Mouse (Mus musculus): ENCODE measurements around the gene Dnajb2.
"Not testable (repeated sequence)": the region's sequence is repeated elsewhere in the genome, so short reads cannot be mapped to it uniquely, and the experiment has no call there.

Gene Dnajb2

DNA sequence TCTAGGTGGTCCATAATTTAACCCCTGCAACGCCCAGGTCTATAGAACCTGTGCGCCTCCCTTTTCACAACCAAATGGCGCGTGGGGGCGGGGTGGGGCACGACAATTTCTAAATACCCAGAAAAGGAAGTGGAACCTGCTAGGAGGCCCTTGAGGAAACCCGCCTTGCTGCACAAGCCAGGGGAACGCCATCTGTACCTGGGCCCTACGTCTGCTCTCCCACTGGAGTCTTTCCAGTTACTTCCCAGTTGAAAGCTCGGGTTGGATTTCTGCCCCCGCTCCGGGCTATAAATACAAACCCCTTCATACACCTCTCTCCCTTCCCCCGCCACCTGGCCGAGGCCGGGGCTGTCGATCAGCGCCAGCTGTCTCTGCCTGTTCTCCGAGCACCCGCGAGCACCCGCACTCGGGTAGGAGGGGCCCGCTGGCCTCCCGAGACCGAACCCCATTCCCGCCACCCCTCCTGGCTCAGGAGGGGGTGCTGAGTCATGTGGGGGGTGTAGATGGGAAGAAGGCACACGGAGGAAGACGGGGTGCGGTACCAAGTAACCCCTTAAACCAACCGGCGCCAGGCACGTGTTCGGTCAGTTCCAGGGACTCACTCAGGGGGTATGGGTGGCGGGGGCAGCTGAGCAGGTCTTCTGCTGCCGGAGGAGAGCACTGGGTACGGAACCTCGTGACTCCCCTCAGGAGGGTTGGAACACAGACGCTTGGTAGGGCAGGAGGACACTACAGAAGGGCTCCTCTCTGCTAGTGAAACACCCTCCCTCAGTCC lies 17.8 kb upstream of the Dnajb2 start:
- in situ Hi-C loops (cut with MseI, MboI) = no loop called here

DNA sequence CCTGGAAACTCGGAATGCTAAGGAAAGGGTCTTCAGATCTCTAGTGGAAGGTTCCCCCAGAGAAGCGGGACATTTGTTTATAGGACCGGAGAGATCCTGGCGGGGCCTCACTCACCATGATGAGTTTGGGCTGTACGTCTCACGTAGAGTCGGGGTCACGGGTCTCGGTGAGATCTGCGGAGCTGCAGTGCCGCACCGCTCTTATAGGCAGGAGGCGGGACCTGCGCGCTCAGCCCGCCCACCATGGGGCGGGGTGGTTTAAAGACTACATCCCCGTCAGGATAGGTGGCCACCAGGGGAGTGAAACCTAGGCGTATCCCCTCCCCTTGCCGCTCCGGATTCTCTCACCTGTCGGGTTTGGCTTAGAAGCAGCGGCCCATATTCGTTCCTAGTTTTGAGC lies 17.1 kb upstream of the Dnajb2 start:
- in situ Hi-C loops (cut with MseI, MboI) = no loop called here

DNA sequence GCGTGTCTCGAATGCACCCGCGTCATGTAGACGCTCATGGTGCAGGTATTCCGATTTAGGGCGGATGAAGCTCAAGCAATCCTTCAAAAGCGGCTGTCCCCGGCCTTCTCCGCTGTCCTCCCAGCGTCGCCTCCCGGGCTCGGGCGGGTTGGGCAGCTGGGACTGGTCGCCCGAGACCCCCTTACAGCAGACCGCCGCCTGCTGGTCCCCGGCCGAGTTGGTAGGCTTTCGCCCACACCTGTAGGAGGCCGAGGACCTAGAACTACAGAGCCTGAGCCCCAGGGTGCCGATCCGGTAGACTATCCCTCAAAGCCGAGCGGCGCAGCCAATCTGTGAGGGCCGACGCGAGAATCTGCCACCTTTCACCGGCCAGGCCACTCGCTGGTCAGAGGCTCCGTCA lies 16.7 kb upstream of the Dnajb2 start, which contains the start of gene Tuba4a:
Tuba4a (minus strand) TSS at position 335 of the 400 bp plus-strand sequence.
- in situ Hi-C loops (cut with MseI, MboI) = no loop called here

DNA sequence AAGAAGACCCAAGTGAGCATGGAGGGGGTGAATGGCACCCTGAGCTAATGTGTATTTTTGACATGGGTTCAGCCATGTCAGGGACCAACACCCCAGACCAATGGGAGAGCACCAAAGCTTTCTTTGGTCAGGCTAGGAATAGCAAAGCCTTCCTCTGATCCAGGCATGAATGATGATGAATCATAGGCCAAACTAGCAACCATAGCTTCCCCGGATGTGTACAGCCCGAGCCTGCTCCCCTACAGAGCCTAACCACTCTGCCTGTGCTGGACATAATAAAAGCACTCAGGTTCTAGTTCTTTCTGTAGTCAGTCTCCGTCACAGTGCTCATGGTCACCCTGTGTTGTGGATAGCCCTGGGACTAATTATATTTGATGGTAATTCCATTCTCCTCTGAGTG lies 14.7 kb upstream of the Dnajb2 start:
- in situ Hi-C loops (cut with MseI, MboI) = no loop called here

DNA sequence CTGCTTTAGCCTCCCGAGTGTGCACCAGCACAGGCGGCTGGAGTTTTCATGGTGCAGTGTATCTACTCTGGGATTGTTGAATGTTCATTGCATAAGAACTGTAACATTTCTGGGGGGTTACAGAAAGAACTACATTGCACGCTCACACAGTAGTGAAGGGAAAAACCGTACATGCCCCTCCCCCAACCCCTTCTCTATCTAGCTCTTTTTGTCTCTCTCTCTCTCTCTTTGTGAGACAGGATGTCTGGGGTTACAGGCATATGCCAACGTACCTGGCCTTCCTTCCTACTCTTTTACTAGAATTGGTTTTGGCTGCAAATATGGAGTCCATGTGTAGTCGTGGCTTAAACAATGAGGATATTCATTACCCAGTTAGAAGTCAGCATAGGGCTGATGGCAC lies 13.3 kb upstream of the Dnajb2 start:
- in situ Hi-C loops (cut with MseI, MboI) = no loop called here

DNA sequence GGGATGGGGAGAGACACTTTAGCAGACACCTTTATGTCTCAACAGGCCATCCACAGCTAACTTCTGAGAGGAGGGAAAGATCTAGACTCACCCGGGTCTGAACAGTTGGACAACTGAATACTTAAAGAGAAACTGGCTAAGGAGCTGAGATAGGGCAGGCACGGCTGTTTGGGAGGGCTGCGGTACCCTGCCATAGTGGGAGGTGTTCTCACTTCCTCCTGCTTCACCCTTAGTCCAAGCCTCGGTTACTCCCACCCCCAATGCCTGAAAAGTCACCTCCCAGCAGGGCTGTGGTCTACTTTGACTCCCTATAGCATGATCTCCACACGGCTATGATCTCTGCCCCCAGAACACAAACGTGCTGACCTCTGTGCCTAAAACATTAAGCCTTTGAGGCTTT lies 12.7 kb upstream of the Dnajb2 start:
- in situ Hi-C loops (cut with MseI, MboI) = no loop called here

DNA sequence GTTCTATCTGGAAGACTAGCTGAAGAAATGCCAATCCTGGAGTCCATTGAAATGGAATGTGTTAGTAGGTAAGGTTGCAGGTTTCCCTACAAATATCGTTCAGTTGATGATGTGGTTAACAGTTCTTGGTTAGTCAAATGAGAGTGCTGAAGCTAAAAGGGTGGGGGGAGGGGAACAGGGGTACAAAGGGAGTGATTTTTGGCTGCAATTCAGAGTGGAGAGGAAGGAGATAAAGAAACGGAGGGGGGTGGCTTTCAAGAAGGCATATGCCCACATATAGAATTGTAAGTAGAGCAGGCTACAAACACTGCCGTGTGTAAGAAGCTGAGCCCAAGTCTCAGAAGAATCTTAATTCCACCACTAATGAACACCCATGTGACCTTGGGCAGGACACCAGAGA lies 10.7 kb upstream of the Dnajb2 start:
- in situ Hi-C loops (cut with MseI, MboI) = no loop called here

DNA sequence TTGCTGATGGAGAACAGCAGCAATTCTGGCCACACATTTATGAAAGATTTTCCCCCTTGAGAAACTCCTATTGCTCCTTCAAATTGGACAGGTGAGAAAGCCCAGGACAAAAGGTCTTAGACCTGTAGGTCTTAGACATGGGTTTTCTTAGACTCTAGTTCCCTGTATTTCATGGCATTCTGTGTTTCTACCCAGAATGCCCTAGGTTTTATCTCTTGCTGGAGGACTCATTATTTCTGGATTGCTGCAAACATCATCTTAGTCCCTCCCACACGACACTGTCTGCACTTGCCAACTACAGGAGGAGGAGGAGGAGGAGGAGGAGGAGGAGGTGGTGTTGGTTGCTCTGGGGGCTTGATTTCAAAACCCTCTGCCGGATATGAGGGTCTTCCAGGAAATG lies 10.1 kb upstream of the Dnajb2 start:
- in situ Hi-C loops (cut with MseI, MboI) = no loop called here

DNA sequence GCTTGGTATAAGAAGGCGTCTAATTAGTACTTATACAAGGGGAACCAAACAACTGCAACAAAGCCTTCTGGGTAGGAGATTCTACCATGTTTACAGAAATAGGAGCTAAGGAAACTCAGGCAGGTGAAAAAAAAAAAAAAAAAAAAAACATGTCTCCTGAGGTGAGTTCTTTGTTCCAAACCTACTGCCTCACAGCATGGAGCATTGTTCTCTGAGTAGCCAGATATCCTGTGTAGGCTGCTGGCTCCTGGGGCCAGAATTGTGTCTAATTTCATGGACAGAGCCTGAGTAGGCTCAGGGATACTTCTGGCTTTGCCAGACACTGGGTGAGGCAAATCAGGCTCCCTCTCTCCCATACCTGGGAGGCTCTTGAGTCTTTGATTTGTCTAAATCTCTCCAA lies 8.6 kb upstream of the Dnajb2 start:
- in situ Hi-C loops (cut with MseI, MboI) = no loop called here

DNA sequence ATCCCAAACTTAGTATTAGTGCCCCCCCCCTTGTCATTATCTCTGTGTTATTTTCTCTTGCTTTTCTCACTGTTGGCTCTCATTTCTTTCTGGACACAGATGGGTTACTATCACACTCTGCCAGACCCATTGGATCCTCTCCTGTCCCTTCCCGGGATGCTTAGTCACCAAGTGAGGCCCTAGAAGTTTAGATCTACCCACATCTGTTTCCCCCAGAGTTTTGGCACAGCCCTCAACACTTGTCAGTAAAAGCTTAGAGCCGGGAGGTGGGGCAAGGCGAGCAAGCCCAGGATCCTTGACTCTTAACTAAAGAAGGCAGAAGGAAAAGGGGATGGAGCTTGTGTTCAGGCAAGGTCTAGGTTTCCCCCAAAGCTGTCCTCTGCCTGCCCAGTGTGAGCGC lies 7.0 kb upstream of the Dnajb2 start:
- in situ Hi-C loops (cut with MseI, MboI) = no loop called here

DNA sequence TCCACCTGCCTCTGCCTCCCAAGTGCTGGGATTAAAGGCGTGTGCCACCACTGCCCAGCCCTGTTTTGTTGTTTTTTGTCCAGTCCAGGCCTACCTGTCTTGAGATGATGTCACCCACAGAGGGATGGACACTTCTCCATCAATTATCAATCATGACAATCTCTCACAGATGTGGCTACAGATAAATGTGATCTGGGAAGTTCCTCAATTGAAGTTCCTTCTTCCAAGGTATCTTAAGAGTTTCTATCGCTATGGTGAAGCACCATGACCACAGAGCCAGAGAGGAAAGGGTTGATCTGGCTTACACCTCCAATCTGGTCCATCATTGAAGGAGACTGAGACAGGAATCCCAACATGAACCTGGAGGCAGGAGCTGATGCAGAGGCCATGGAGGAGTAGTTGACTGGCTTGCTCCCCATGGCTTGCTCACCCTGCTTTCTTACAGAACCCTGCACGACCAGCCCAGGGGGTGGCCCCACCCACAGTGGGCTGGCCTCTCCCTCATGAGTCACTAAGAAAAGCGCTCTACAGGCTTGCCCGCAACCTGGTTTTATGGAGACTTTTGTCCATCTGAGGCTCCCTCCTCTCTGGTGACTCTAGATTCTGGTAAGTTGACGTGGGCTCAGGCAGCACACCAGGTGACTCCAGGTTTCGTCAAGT lies 5.7 kb upstream of the Dnajb2 start:
- in situ Hi-C loops (cut with MseI, MboI) = no loop called here

DNA sequence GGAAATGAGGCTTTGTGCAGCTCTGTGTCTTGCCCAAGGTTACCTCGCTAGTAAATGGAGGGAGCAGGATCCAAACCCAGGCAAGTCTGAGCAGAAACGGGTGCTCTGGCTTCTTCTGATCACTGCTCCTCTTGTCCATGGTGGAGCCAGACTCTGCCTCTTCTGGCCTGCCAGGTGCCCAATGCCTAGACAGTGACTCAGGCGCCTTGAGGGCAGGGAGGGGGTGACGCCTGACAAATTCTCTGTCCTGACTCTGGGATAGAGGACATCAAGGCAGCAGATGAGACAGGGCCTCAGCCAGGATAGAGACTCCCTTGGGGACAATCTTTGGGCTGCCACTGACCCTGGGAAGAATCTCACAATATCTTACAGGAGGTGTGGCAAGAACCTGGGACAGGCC lies 5.0 kb upstream of the Dnajb2 start:
- in situ Hi-C loops (cut with MseI, MboI) = no loop called here

DNA sequence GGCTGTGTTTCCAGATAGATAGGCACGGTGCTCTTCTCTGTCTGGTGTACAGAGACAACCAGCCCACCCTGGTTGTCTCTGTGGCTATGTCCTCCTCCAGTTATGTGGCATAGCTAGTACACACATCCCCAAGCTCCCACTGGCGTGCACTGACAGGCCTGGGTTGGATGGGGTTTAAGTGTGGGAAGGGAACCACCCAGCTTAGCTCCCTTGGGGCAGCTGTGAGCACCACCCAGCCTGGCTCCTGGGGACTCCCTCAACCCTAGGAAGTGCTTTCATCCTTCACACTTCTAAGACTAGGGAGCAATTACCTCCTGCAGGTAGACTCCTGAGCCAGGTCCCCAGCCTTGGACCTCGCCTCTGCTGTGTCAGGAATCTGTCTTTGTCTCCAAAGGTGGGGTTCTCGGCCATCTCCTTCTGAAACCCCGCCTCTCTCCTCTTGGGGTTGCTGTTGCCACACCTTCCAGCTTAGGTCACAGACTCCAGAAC lies 4.5 kb upstream of the Dnajb2 start, which contains the start of gene A630095N17Rik:
A630095N17Rik (minus strand) TSS at position 439 of the 489 bp plus-strand sequence.
- in situ Hi-C loops (cut with MseI, MboI) = no loop called here

DNA sequence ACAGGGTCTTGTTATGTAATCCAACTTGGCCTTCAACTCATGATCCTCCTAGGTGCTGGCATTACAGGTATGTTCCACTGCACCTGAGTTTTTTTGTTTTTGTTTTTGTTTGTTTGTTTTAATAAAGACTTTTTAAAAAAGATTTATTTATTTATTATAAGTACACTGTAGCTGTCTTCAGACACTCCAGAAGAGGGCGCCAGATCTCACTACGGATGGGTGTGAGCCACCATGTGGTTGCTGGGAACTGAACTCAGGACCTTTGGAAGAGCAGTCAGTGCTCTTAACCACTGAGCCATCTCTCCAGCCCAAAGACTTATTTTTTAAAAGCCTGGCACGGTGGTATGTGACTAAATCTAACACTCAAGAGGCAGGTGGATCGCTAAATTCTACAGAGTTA lies 3.7 kb upstream of the Dnajb2 start:
- in situ Hi-C loops (cut with MseI, MboI) = not testable (repeated sequence)

DNA sequence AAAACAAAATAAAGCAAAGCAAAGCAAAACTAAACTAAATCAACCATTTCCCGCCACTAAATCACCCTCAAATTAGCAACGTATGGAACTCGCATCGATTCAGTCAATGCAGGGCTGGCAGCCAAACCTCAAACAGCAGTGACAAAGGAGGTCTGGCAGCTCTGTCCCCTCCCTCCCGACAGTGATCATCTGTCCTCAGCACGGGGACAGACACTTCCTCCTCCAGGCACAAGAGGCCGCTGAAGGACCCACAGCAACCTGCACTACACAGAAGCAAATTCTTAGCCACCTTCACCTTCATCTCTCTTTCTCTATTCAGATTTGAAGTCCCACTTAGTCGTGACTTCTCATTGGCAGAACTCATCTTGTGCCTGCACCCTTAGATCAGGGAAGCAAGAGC lies 1.6 kb upstream of the Dnajb2 start:
- in situ Hi-C loops (cut with MseI, MboI) = no loop called here

DNA sequence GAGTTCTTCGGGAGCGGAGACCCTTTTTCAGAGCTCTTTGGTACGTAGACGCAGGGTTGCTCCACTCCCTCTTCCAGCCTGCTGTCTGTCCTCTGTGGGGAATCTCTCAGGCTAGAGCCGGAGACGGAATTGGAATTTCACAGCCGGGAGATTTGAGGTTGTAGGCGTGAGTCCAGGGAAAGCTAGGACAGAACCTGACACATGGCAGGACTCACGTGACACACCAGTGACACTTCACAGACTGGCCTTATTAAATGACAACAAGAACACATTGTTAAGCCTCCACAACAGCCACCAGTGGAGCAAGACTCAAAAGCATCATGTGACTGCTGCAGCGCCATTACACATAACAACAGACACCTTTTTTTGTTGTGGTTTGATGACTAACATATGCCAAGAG lies 3.4 kb downstream of the Dnajb2 start:
- in situ Hi-C loops (cut with MseI, MboI) = no loop called here

DNA sequence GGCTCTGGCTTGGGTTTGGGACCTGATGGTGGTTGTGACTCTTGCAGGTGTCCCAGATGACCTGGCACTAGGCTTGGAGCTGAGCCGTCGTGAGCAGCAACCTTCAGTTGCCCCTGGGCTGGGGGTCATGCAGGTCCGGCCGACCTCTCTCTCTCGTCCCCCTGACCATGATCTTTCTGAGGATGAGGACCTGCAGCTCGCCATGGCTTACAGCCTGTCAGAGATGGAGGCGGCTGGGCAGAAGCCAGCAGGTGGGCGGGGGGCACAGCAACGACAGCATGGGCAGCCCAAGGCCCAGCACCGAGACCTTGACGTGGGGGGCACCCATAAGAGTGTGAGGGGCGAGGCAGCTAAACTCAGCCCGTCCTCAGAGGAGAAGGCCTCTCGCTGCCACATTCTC lies 7.2 kb downstream of the Dnajb2 start:
- in situ Hi-C loops (cut with MseI, MboI) = no loop called here

DNA sequence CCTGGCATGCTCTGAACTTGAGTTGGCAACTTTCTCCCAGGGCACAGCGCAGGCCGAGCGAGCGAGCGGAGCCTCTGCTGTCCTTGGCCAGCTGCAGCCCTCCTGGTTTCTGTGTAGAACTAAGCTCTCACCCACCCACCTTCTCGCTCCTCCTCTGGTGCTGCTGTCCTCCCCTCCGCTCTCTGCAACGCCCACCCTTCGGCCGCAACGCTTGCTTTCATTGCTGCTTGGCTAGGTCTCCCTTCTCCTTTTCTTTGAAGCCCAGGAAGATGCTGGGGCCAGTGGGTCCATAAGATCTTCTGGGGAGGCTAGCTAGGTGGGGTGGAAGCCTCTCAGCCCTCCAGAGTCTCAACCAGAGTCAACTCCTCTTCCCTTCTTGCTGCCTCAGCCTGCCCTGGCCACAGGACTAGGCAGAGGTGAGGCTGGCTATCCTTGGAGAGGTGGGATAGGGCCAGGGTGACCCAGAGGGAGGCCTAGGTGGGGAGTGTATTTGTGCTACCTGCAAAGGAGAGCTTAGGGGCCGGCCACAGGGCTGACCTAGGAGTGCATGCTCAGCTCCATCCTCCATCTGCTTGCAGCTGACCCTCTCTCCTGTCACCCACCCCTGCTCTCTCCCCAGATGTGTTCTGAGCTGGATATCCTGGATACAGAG lies 8.1 kb downstream of the Dnajb2 start:
- in situ Hi-C loops (cut with MseI, MboI) = no loop called here

DNA sequence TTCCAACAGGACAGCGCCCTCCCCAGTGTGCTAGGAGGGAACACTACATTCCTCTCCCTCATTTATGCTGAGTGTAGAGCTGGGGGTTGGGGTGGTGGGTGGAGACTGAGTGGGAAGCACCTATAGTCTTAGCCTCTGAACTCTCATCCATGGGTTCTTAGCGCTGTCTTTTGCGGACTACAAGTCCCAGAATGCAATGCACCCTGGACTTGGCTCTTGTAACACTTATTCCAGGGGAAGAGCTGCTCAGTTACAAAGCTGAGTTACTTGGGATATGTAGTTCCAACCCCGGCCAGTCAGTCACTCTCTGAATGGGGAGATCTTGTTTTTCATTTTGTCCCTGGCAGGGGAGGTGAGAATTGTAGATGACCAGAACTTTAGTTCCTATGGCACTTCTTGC lies 8.6 kb downstream of the Dnajb2 start:
- in situ Hi-C loops (cut with MseI, MboI) = no loop called here

DNA sequence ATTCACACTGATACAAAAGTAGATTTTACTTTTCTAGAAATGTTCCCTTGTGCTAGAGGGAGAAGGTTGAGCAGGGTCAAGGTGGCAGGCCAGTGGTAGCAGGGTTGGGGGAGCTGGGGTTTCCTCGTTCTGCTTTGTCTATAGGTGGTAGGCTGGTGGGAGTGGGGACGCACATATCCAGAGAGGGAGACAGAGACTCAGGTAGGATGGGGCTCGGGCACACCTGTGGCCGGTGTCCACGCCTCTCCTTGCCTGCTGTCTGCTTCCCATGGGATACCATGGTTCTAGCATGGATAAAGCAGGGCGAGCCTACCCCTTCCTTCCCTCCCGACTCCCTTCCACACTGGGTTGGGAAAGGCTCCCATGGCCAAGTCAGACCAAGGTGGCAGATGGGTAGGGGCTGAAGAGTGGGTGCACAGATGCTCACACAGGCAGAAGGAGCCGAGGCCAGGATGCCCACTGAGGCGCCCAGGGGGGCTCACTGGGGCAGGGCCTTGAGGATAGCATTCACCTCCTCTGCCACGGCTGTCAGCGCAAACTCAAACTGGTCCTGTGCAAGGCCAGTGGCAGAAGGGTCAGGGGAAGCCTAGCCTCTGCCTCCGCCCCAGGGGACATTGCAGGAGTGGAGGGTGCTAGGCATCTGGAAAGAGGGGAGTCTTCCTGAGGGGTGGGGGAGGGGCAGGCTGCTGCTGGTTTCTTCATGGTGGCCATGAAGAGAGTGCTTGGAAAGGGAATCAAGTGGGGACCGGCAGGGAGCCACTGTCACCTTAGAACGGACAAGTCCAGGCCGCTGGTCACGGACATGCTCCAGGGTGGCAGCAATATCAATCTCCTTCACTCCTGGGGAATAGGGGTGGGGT lies 11.1 kb downstream of the Dnajb2 start:
- in situ Hi-C loops (cut with MseI, MboI) = no loop called here

DNA sequence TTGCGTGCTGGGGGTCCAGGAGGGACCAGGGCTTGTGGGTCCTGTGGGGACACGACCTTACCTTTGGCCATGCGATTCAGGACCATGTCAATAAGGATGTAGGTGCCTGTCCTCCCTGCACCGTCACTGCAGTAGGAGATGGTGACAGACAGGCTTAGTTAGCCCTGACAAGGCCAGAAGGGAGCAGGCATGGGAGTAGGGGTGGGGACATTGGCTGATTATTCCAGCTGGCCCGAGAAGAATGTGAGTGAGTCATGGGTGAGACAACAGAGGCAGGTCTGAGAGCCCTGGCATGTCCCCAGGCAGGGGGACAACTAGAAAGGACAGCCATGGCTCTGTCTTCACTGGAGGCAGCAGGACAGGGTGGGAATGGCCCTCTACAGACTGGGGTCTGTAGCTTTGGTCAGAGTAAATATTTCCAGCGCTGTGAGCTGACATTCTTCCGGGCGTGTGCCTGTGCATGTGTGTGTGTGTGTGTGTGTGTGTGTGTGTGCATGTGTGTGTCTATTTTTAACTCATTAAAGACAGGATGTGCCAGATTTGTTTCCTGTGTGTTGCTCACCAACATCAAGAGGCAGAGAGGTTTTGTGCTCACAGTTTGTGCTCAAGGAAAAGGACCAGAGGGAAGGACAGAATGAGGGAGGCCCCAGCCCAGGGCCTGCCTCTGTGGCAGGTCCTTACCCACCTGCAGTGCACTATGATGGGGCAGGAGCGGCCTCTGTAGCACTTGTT lies 12.0 kb downstream of the Dnajb2 start:
- in situ Hi-C loops (cut with MseI, MboI) = no loop called here
